Mouse (Mus musculus): ENCODE measurements around the gene Gpr179. TPM values are rescaled to one million over a fixed set of nuclear protein-coding genes. Genes with fewer than 3 reads are reported as not detected.
A peak's percentile ranks its signal among the peaks of the same experiment; 100 is the strongest.

Gene Gpr179
- polyA plus RNA-seq (2014; fragmentation: Nextera tagmentation; extraction: Ambion mirVana): 0.01 TPM in 1 of 2 replicates, not detected in the other

- no peak for ATAC-seq (replicated peaks; ENCODE audit: insufficient number of reproducible peaks, low FRiP score, low TSS enrichment)
- WGBS (ENCODE audit: insufficient replicate concordance): 81% methylated on average over 3 of the region's 3 CpGs
- Histone ChIP-seq H3K27ac (ENCODE audit: low read depth, low read length) (no peak within 1 kb of the TSS), H3K4me3 (ENCODE audit: low read depth, low read length) (no peak within 1 kb of the TSS), H3K27me3 (ENCODE audit: control insufficient read depth, insufficient read depth, low read length) (no peaks in the 10 kb centered on the region), H3K4me1 (ENCODE audit: control insufficient read depth, insufficient read depth, low read length) (peaks cover 13% of the 10 kb centered on the region), H3K4me2 (no peak within 1 kb of the TSS), H3K9ac (ENCODE audit: low read depth, low read length) (no peak within 1 kb of the TSS), H3K36me3 (ENCODE audit: control insufficient read depth, insufficient read depth, low read length) (no peaks in the 10 kb centered on the region), H3K9me3 (replicated peaks; ENCODE audit: control insufficient read depth, low read length) (no peaks in the 10 kb centered on the region)
Observed at GRCm38 (mm10) chr11:97352027-97352684, at the start of gene Gpr179. Gpr179 (minus strand) TSS chr11:97352077.

DNA sequence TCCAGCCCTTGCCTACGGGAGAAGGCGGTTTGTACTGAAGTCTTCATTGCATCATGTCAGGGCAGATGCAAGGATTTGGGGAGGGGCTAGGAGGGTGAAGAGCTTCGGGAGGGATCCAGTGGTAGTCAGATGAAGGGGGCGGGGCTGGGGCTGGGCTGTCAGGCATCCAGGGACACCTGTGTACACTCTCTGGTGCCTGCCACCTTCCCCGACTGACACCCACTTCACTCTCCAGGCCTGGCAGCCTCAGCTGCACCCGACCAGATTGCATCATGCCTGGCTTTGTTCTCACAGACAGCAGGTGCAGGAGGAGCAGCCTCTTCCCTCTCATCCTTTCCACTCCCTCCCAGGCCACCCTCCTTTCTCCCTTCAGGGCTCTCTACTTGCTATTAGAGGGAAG lies 49.2 kb upstream of the Gpr179 start:
- Histone ChIP-seq H3K4me2 (peak overlapping the region; percentile 71), H3K4me3 (ENCODE audit: low read depth, low read length) (no peak overlapping the region), H3K9ac (ENCODE audit: low read depth, low read length) (no peak overlapping the region), H3K27ac (ENCODE audit: low read depth, low read length) (no peak overlapping the region), H3K9me3 (replicated peaks; ENCODE audit: control insufficient read depth, low read length) (no peaks in the 10 kb centered on the region), H3K36me3 (ENCODE audit: control insufficient read depth, insufficient read depth, low read length) (no peaks in the 10 kb centered on the region; the same call in 1 of the 2 replicates), H3K27me3 (ENCODE audit: control insufficient read depth, insufficient read depth, low read length) (no peaks in the 10 kb centered on the region), H3K4me1 (ENCODE audit: control insufficient read depth, insufficient read depth, low read length) (peaks cover 37% of the 10 kb centered on the region)
- ATAC-seq (replicated peaks; ENCODE audit: insufficient number of reproducible peaks, low FRiP score, low TSS enrichment): no peak
- WGBS (ENCODE audit: insufficient replicate concordance): 14% methylated on average over 6 of the region's 6 CpGs

GRCm38 (mm10) chr11:97399958-97400710 lies 48.3 kb upstream of the Gpr179 start:
- peaks cover 27% of the 10 kb centered on the region for H3K4me1 ChIP-seq (ENCODE audit: control insufficient read depth, insufficient read depth, low read length)
- no peak overlapping the region for H3K9ac ChIP-seq (ENCODE audit: low read depth, low read length)
- no peaks in the 10 kb centered on the region; the same call in 1 of the 2 replicates for H3K36me3 ChIP-seq (ENCODE audit: control insufficient read depth, insufficient read depth, low read length)
- 3% methylated on average over 23 of the region's 23 CpGs for WGBS (ENCODE audit: insufficient replicate concordance)
- peak overlapping the region; percentile 35 for H3K4me3 ChIP-seq (ENCODE audit: low read depth, low read length)
- ATAC-seq (replicated peaks; ENCODE audit: insufficient number of reproducible peaks, low FRiP score, low TSS enrichment): peak; percentile 66
- H3K27me3 ChIP-seq (ENCODE audit: control insufficient read depth, insufficient read depth, low read length): no peaks in the 10 kb centered on the region
- no peaks in the 10 kb centered on the region for H3K9me3 ChIP-seq (replicated peaks; ENCODE audit: control insufficient read depth, low read length)
- no peak overlapping the region for H3K27ac ChIP-seq (ENCODE audit: low read depth, low read length)
- peak overlapping the region; percentile 71 for H3K4me2 ChIP-seq

- H3K9ac ChIP-seq (ENCODE audit: low read depth, low read length): no peak overlapping the region
- 70% methylated on average over 2 of the region's 2 CpGs for WGBS (ENCODE audit: insufficient replicate concordance)
- no peak for ATAC-seq (replicated peaks; ENCODE audit: insufficient number of reproducible peaks, low FRiP score, low TSS enrichment)
- H3K27me3 ChIP-seq (ENCODE audit: control insufficient read depth, insufficient read depth, low read length): no peaks in the 10 kb centered on the region
- peaks cover 25% of the 10 kb centered on the region for H3K4me1 ChIP-seq (ENCODE audit: control insufficient read depth, insufficient read depth, low read length)
- peaks cover 6% of the 10 kb centered on the region for H3K36me3 ChIP-seq (ENCODE audit: control insufficient read depth, insufficient read depth, low read length)
- H3K9me3 ChIP-seq (replicated peaks; ENCODE audit: control insufficient read depth, low read length): no peaks in the 10 kb centered on the region
- H3K4me3 ChIP-seq (ENCODE audit: low read depth, low read length): no peak overlapping the region
- H3K4me2 ChIP-seq: no peak overlapping the region
- H3K27ac ChIP-seq (ENCODE audit: low read depth, low read length): no peak overlapping the region
Observed at GRCm38 (mm10) chr11:97398506-97398905, 46.6 kb upstream of the Gpr179 start.

- peaks cover 27% of the 10 kb centered on the region for H3K36me3 ChIP-seq (ENCODE audit: control insufficient read depth, insufficient read depth, low read length)
- 52% methylated on average over 11 of the region's 11 CpGs for WGBS (ENCODE audit: insufficient replicate concordance)
Observed at GRCm38 (mm10) chr11:97394146-97394545, 42.3 kb upstream of the Gpr179 start.

GRCm38 (mm10) chr11:97393658-97394057 lies 41.8 kb upstream of the Gpr179 start:
- H3K4me3 ChIP-seq (ENCODE audit: low read depth, low read length): no peak overlapping the region
- H3K27me3 ChIP-seq (ENCODE audit: control insufficient read depth, insufficient read depth, low read length): no peaks in the 10 kb centered on the region
- H3K9ac ChIP-seq (ENCODE audit: low read depth, low read length): 0 out of 2 replicates have a peak overlapping the region, but pooled peaks have one; percentile 16
- whole genome bisulfite sequencing (ENCODE audit: insufficient replicate concordance): 50% methylated on average over 11 of the region's 11 CpGs
- peaks cover 27% of the 10 kb centered on the region for H3K36me3 ChIP-seq (ENCODE audit: control insufficient read depth, insufficient read depth, low read length)
- no peak overlapping the region for H3K27ac ChIP-seq (ENCODE audit: low read depth, low read length)
- H3K9me3 ChIP-seq (replicated peaks; ENCODE audit: control insufficient read depth, low read length): no peaks in the 10 kb centered on the region
- no peak for ATAC-seq (replicated peaks; ENCODE audit: insufficient number of reproducible peaks, low FRiP score, low TSS enrichment)
- peaks cover 16% of the 10 kb centered on the region for H3K4me1 ChIP-seq (ENCODE audit: control insufficient read depth, insufficient read depth, low read length)
- H3K4me2 ChIP-seq: no peak overlapping the region

More at GRCm38 (mm10) chr11:97394146-97394545, 42.3 kb upstream of the Gpr179 start:
- ATAC-seq (replicated peaks; ENCODE audit: insufficient number of reproducible peaks, low FRiP score, low TSS enrichment): no peak
- Histone ChIP-seq H3K4me1 (ENCODE audit: control insufficient read depth, insufficient read depth, low read length) (peaks cover 16% of the 10 kb centered on the region), H3K9me3 (replicated peaks; ENCODE audit: control insufficient read depth, low read length) (no peaks in the 10 kb centered on the region), H3K4me3 (ENCODE audit: low read depth, low read length) (no peak overlapping the region), H3K4me2 (no peak overlapping the region), H3K27ac (ENCODE audit: low read depth, low read length) (peak overlapping the region; percentile 41; the same call in 1 of the 2 replicates), H3K27me3 (ENCODE audit: control insufficient read depth, insufficient read depth, low read length) (no peaks in the 10 kb centered on the region), H3K9ac (ENCODE audit: low read depth, low read length) (no peak overlapping the region)

- no peak overlapping the region for H3K9ac ChIP-seq (ENCODE audit: low read depth, low read length)
- no peaks in the 10 kb centered on the region for H3K9me3 ChIP-seq (replicated peaks; ENCODE audit: control insufficient read depth, low read length)
- WGBS (ENCODE audit: insufficient replicate concordance): 80% methylated on average over 8 of the region's 8 CpGs
- H3K36me3 ChIP-seq (ENCODE audit: control insufficient read depth, insufficient read depth, low read length): peaks cover 26% of the 10 kb centered on the region
- no peak overlapping the region for H3K27ac ChIP-seq (ENCODE audit: low read depth, low read length)
- ATAC-seq (replicated peaks; ENCODE audit: insufficient number of reproducible peaks, low FRiP score, low TSS enrichment): no peak
- peaks cover 13% of the 10 kb centered on the region for H3K4me1 ChIP-seq (ENCODE audit: control insufficient read depth, insufficient read depth, low read length)
- H3K4me2 ChIP-seq: no peak overlapping the region
- no peak overlapping the region for H3K4me3 ChIP-seq (ENCODE audit: low read depth, low read length)
- H3K27me3 ChIP-seq (ENCODE audit: control insufficient read depth, insufficient read depth, low read length): no peaks in the 10 kb centered on the region
Observed at GRCm38 (mm10) chr11:97389127-97389526, 37.2 kb upstream of the Gpr179 start.

DNA sequence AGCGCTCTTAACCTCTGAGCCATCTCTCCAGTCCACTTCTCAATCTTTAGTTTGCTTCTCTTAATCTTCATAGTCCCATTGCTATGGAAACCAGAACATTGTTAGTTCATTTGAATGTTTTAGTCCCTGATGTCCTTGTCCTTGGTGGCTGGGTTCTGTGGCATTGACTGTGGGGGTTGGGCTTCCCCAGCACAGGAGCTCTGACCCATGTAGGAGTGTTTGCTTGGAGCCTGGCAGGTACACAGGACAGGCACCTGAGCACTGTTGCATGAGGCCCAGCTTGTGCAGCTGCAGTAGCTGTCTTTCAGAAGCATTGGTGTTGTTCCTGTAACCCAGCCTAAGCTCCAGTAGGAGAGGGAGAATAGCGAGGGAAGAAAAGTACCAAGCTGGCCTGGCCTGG lies 35.9 kb upstream of the Gpr179 start:
- Histone ChIP-seq H3K9ac (ENCODE audit: low read depth, low read length) (no peak overlapping the region), H3K4me2 (no peak overlapping the region), H3K9me3 (replicated peaks; ENCODE audit: control insufficient read depth, low read length) (no peaks in the 10 kb centered on the region), H3K27ac (ENCODE audit: low read depth, low read length) (no peak overlapping the region), H3K4me3 (ENCODE audit: low read depth, low read length) (no peak overlapping the region), H3K36me3 (ENCODE audit: control insufficient read depth, insufficient read depth, low read length) (peaks cover 22% of the 10 kb centered on the region), H3K4me1 (ENCODE audit: control insufficient read depth, insufficient read depth, low read length) (peaks cover 3% of the 10 kb centered on the region; the same call in 1 of the 2 replicates), H3K27me3 (ENCODE audit: control insufficient read depth, insufficient read depth, low read length) (no peaks in the 10 kb centered on the region)
- WGBS (ENCODE audit: insufficient replicate concordance): 95% methylated on average over 2 of the region's 2 CpGs
- no peak for ATAC-seq (replicated peaks; ENCODE audit: insufficient number of reproducible peaks, low FRiP score, low TSS enrichment)
